Mouse (Mus musculus) hindbrain, embryonic 14.5 days (tissue): Measurements from ENCODE around the gene Gm3336. TPM values are rescaled to one million over a fixed set of nuclear protein-coding genes. Genes with fewer than 3 reads are reported as not detected.

Experiments
- ATAC-seq: fragments of 200-750 bp; cut with Nextera tagmentation; 2 replicates; pipeline ENCODE4 v1.8.0; 2017; ENCODE audit warnings: moderate number of reproducible peaks, mild to moderate bottlenecking, moderate TSS enrichment, moderate library complexity; ENCODE audit not compliant: low FRiP score
- DNase-seq: peaks from one replicate; pipeline ENCODE4 v3.0.0-alpha.2; 2015; ENCODE audit warnings: low spot score
- H3K27ac ChIP-seq: fragments of 300-500 bp; sonication (generic); 2 replicates; pipeline ENCODE4 v1.5.1; 2014; ENCODE audit warnings: mild to moderate bottlenecking, moderate library complexity
- H3K27me3 ChIP-seq: fragments of 300-500 bp; sonication (generic); 2 replicates; pipeline ENCODE4 v1.6.1; 2014; ENCODE audit warnings: mild to moderate bottlenecking, low read length, mixed read lengths; ENCODE audit not compliant: control insufficient read depth, insufficient read depth
- H3K36me3 ChIP-seq: fragments of 300-500 bp; sonication (generic); replicated peaks from 2 replicates; pipeline ENCODE4 v1.6.1; 2014; ENCODE audit not compliant: control insufficient read depth, insufficient read depth
- H3K4me1 ChIP-seq: fragments of 300-500 bp; sonication (generic); replicated peaks from 2 replicates; pipeline ENCODE4 v1.6.1; 2014; ENCODE audit warnings: antibody characterized with exemption, low read length, mixed read lengths; ENCODE audit not compliant: control insufficient read depth, insufficient read depth
- H3K4me2 ChIP-seq: fragments of 300-500 bp; sonication (generic); replicated peaks from 2 replicates; pipeline ENCODE4 v1.6.1; 2014; ENCODE audit warnings: mild to moderate bottlenecking, moderate library complexity
- H3K4me3 ChIP-seq: fragments of 300-500 bp; sonication (generic); replicated peaks from 2 replicates; pipeline ENCODE4 v1.5.1; 2014; ENCODE audit warnings: mild to moderate bottlenecking, low read length
- H3K9ac ChIP-seq: fragments of 300-500 bp; sonication (generic); 2 replicates; pipeline ENCODE4 v1.6.1; 2014
- H3K9me3 ChIP-seq: fragments of 300-500 bp; sonication (generic); 2 replicates; pipeline ENCODE4 v1.6.1; 2016; ENCODE audit warnings: low read length; ENCODE audit not compliant: control insufficient read depth
- WGBS: fragments of 180-500 bp; shearing (Covaris S2); extraction: QIAGEN DNeasy Blood & Tissue Kit; methylation state at CpG from one replicate; pipeline ENCODE4 v1.1.7; 2014; 5-methylcytosine and 5-hydroxymethylcytosine counted together
- polyA plus RNA-seq: library from polyadenylated mRNA; unstranded; fragments of >200 nt; fragmentation: Nextera tagmentation; extraction: Ambion mirVana; gene quantifications from 2 replicates; pipeline ENCODE4 v1.2.1, GENCODE M21; 2014

Gm3336 gene
- polyA plus RNA-seq, 1 experiment from 2014 or later = not detected

DNA sequence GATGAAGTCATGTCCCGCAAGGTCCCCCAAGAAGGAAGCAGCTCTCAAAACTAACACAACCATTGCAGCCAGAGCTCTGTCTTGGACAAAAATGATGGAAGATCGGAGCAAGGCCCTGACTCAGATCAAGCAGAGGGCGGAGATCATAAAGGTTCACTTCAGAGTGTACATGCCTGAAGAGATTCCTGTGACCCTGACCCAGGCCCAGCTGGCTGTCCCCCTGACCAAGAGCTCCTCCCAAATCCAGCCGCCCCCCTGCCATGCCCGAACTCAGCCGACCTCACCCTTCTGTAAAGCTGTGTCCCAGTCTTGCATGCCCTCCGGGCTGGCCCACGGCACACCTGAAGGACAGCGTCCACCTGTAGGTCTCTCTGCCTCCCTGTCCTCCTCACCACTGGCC lies 8.5 kb upstream of the Gm3336 start:
- Histone ChIP-seq H3K4me2 (no peak overlapping the region), H3K9ac (no peak overlapping the region), H3K27ac (no peak overlapping the region), H3K4me3 (no peak overlapping the region), H3K4me1 (no peaks in the 10 kb centered on the region), H3K27me3 (no peaks in the 10 kb centered on the region), H3K36me3 (no peaks in the 10 kb centered on the region), H3K9me3 (no peaks in the 10 kb centered on the region)
- ATAC-seq (no peak), DNase-seq (no peak)
- WGBS = 90% methylated on average over 9 of the region's 9 CpGs

DNA sequence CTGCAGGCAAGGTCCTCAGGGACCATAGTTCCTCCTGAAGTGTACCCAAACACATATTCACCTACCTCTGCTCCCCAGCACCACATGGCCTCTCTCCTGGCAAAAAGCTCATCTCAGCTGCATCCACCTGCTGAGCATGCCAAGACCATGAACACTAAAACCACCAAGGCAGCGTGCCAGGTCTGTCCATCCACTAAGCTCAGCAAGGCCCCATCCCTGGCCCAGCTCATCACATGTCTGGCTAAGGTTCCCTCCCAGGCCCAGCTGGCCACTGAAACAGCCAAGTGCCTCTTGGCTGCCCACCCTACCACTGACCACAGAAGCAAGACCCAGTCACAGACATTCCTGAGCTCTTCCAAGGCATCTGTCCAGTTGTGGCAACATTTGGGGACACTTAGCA lies 8.0 kb upstream of the Gm3336 start:
- ATAC-seq (no peak), DNase-seq (no peak)
- H3K27ac ChIP-seq = no peak overlapping the region
- H3K36me3 ChIP-seq = no peaks in the 10 kb centered on the region
- WGBS = 88% methylated on average over 1 of the region's 1 CpGs
- no peaks in the 10 kb centered on the region for H3K27me3 ChIP-seq
- no peaks in the 10 kb centered on the region for H3K9me3 ChIP-seq
- no peak overlapping the region for H3K4me3 ChIP-seq
- H3K9ac ChIP-seq = no peak overlapping the region
- H3K4me1 ChIP-seq = no peaks in the 10 kb centered on the region
- H3K4me2 ChIP-seq = no peak overlapping the region

DNA sequence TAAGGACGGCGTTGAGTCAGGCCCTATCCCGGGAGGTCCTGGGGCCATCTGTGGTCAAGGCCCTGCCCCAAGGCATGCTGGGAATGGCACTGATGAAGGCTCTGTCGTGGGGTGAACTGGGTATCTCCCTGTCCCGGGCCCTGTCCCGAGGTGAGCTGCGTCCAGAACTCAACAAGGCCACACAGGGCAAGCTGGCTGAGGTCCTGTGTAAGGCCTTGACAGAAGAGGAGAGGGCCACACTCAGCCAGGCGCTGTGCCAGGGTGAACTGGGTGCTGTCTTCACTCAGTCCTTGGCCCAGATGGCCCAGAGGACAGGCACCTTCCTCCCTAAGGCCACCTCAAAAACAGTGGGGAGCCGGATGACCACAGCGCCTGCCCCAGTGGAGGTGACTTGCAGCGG lies 7.3 kb upstream of the Gm3336 start:
- Histone ChIP-seq H3K9me3 (no peaks in the 10 kb centered on the region), H3K9ac (no peak overlapping the region), H3K4me1 (no peaks in the 10 kb centered on the region), H3K4me2 (no peak overlapping the region), H3K36me3 (no peaks in the 10 kb centered on the region), H3K27me3 (no peaks in the 10 kb centered on the region), H3K4me3 (no peak overlapping the region), H3K27ac (no peak overlapping the region)
- 89% methylated on average over 11 of the region's 11 CpGs for WGBS
- no peak for ATAC-seq
- no peak for DNase-seq

DNA sequence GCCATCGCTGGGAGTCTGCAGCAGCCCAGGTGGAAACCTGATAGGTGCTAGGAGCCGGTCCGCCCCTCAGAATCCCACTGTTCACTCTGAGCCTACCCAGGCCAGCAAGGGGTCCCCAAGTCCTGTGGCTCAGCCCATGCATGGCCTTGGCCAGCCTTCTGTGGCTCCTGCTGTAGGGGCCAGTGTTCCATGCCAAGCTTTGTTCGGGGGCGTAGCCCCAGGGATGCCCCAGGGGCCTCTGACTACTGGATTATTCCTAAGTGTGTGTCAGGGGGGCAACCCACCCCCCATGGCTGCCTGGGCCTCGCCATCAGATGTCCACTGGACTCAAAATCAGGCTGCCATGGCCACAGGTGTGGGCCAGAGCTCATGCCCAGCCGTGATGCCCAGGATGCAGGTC lies 4.4 kb upstream of the Gm3336 start:
- no peaks in the 10 kb centered on the region for H3K27me3 ChIP-seq
- ATAC-seq (no peak), DNase-seq (no peak)
- H3K27ac ChIP-seq = no peak overlapping the region
- 80% methylated on average over 7 of the region's 7 CpGs for WGBS
- no peak overlapping the region for H3K4me2 ChIP-seq
- no peaks in the 10 kb centered on the region for H3K9me3 ChIP-seq
- no peak overlapping the region for H3K9ac ChIP-seq
- no peak overlapping the region for H3K4me3 ChIP-seq
- H3K36me3 ChIP-seq = no peaks in the 10 kb centered on the region
- H3K4me1 ChIP-seq = no peaks in the 10 kb centered on the region

DNA sequence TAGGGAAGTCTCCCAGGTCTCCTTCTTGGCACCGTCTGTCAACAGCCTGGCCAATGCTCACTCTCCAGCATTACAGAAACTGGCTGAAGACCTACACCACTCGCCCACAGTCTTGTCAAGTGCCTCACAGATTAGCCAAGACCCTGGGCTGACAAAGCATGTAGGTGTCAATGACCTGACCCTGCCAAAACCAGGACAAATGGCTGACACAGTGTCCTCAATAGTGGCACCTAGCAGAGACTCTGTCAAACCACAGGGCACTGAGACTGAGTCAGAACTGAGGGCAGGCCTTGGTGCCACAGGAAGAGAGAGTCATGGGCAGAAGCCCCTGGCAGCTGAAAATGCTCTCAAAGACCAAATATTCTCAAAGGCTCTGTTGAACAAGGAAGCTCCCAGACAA lies 3.3 kb upstream of the Gm3336 start:
- Histone ChIP-seq H3K9ac (no peak overlapping the region), H3K4me3 (no peak overlapping the region), H3K27me3 (no peaks in the 10 kb centered on the region), H3K27ac (no peak overlapping the region), H3K4me2 (no peak overlapping the region), H3K4me1 (no peaks in the 10 kb centered on the region), H3K36me3 (no peaks in the 10 kb centered on the region), H3K9me3 (no peaks in the 10 kb centered on the region)
- WGBS = 71% methylated on average over 2 of the region's 2 CpGs
- DNase-seq (no peak), ATAC-seq (no peak)

DNA sequence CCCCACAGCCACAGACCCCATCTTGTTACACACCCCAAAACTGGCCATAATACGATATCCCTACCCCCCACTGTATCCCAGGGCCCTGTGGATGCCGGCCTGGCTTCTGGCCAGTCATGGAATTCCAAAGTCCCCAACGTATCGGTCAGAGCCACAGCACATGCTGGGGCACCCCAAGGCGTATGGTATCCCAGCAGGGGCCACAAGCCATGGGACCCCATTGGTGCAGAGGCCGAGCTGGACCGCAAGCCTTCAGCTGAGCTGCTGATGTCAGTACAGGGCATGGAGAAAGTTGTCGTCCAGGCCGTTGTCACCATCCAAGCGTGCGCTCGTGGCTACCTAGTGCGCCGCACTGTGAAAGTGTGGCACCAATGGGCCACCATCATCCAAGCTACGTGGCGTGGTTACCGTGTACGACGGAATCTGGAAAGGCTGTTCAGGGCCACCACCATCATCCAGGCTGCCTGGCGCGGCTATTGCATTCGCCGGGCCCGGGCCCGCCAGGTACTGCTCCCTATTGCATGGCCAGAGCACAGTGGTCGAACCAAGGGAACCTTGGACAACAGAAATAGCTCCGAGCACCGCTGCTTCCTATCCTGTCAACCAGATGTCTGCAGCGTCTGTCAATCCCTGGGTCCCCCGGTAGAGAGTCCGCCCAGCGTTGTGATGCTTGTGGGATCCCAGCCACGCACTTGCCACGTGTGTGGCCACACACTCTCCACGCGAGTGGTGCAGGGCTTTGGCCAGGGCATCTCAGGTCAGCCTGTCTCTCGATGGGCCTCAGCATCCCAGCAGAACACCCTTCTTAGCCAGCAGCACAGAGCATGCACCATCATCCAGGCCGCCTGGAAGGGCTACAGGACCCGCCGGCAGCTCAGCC lies 1.6 kb upstream of the Gm3336 start:
- ATAC-seq (no peak), DNase-seq (no peak)
- WGBS = 87% methylated on average over 40 of the region's 40 CpGs
- no peak overlapping the region for H3K4me3 ChIP-seq
- H3K9me3 ChIP-seq = no peaks in the 10 kb centered on the region
- no peaks in the 10 kb centered on the region for H3K36me3 ChIP-seq
- no peak overlapping the region for H3K4me2 ChIP-seq
- no peak overlapping the region for H3K9ac ChIP-seq
- H3K27ac ChIP-seq = no peak overlapping the region
- H3K27me3 ChIP-seq = no peaks in the 10 kb centered on the region
- H3K4me1 ChIP-seq = no peaks in the 10 kb centered on the region

DNA sequence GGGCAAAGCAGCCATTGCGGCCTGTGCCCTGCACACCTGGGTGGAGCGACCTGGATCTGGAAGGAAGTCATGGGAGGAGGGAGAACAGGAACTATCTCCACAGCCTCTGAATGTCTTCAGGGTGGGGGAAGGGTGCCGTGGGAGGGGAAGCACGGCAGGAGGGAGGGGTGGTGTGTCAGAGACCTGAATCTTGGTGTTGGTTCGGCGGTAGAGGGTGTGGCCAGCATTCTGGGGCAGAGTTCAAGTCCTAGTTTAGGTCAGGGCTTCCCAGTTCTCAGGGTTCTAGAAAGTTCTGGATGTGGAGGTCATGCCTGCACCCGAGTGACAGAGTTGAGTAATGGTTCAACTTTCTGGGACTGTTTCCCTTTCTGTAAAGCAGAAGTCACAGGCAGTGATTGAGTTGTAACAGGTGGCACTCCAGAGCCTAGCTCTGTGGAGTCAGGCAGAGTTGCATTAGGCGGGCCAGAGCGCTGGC lies 1.5 kb downstream of the Gm3336 start:
- Histone ChIP-seq H3K4me3 (no peak overlapping the region), H3K36me3 (no peaks in the 10 kb centered on the region), H3K27ac (no peak overlapping the region), H3K4me2 (no peak overlapping the region), H3K4me1 (no peaks in the 10 kb centered on the region), H3K27me3 (no peaks in the 10 kb centered on the region), H3K9ac (no peak overlapping the region), H3K9me3 (no peaks in the 10 kb centered on the region)
- 69% methylated on average over 9 of the region's 9 CpGs for WGBS
- DNase-seq (no peak), ATAC-seq (no peak)

DNA sequence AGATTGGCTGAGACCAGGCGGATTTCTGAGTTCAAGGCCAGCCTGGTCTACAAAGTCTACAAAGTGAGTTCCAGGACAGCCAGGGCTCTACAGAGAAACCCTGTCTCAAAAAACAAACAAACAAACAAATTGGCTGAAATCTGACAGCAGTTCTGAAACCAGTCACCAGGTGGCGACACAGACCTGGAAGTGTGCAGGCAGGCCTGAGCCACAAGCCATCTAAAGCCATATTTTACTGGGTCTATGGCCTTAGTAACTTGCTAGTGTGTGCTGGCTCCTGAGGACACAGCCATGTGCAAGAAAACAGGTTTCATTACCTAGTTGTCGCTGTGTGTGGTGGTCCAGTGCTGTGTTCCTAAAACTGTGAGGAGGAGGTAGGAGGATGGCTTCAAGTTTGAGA lies 2.4 kb downstream of the Gm3336 start:
- Histone ChIP-seq H3K4me1 (no peaks in the 10 kb centered on the region), H3K36me3 (no peaks in the 10 kb centered on the region), H3K4me2 (no peak overlapping the region), H3K27me3 (no peaks in the 10 kb centered on the region; the same call in 1 of the 2 replicates), H3K9me3 (no peaks in the 10 kb centered on the region), H3K27ac (no peak overlapping the region), H3K4me3 (no peak overlapping the region), H3K9ac (no peak overlapping the region)
- no peak for ATAC-seq
- peak; percentile 89 for DNase-seq
- WGBS = 11% methylated on average over 3 of the region's 3 CpGs

DNA sequence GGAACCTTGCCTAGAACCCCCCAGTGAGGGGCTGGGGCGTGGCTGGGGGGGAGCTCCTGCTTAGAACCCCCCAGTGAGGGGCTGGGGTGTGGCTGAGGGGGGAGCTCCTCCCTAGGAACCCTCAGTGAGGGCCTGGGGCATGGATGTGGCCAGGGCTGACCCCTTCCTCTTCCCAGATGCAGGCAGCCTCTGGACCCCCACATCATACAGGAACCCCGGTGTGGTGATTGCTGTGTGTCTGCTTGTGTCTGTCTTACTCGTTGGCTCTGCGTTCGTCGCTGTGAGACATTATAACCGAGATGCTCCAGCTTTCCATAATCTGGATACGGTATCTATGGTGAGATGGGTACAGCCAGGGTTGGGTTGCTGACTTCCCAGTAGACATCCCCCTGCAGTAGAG lies 3.3 kb downstream of the Gm3336 start:
- H3K4me3 ChIP-seq = no peak overlapping the region

More for the DNA sequence above, 3.3 kb downstream of the Gm3336 start:
- DNase-seq = no peak
- ATAC-seq = no peak
- Histone ChIP-seq H3K9me3 (no peaks in the 10 kb centered on the region), H3K4me1 (no peaks in the 10 kb centered on the region), H3K27me3 (peaks cover 6% of the 10 kb centered on the region), H3K9ac (no peak overlapping the region), H3K36me3 (no peaks in the 10 kb centered on the region), H3K4me2 (no peak overlapping the region), H3K27ac (no peak overlapping the region)
- WGBS = 87% methylated on average over 8 of the region's 8 CpGs
